Mouse (Mus musculus): ENCODE measurements around the gene Hspg2.

GRCm38 (mm10) chr4:137461217-137461616 is 7.4 kb upstream of the Hspg2 start:
- no peak for TF ChIP-seq CTCF (IDR thresholded peaks at IDR 0.05; ENCODE audit: control insufficient read depth, insufficient read depth, insufficient read length)
- TF ChIP-seq MYOD1 (IDR thresholded peaks at IDR 0.05; ENCODE audit: control insufficient read depth, insufficient read length, low read depth) = no peak
- no peak for TF ChIP-seq CEBPB (IDR thresholded peaks at IDR 0.05; ENCODE audit: low read depth)
- TF ChIP-seq FOSL1 (IDR thresholded peaks at IDR 0.05; ENCODE audit: insufficient read depth, low read length, poor library complexity, severe bottlenecking) = no peak
